Mouse (Mus musculus) megakaryocyte, embryonic 14.5 days (primary cell): Measurements from ENCODE around the gene Gpc6.

Experiments used
- FLI1 ChIP-seq: IDR thresholded peaks from 2 replicates; pipeline ENCODE4 v1.6.1; 2012; ENCODE audit warnings: low read length, inconsistent platforms, mixed read lengths
- GATA1 ChIP-seq: IDR thresholded peaks from 3 replicates; pipeline ENCODE4 v1.6.1; 2012; ENCODE audit warnings: mixed read lengths, low read length, inconsistent platforms, borderline replicate concordance

DNA sequence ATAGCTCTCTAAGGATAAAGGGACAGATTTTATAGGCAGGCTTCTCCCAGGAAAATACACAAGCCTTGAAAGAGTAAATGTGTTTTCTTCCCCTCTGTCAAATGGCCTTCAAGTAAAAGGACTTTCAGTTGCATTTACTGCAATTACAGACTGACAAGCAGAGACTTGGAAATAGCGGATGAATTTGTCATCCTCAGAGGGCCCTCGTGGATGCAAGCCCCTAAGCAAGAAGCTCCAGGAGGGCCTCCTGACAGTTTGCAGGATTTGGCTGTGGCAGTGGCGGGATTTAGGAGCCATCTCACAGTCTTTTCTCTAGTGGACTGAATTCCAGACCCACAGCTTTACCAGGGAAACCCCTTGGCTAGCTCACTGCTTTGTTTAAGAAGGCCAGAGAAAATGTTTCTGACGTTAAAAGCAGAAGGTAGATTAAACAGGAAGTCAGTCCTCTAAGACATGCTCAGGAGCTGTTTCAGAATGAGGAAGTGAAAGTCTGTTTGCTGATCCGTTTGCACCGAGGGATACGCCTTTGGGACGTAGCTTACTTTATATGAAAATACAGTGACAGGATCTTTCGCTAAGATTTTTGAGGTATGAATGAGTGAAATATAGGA, 700.1 kb downstream of the Gpc6 start:
- TF ChIP-seq GATA1 (no peak), FLI1 (no peak)
